Mouse (Mus musculus): ENCODE measurements around the gene Tmem97.
"Not testable (repeated sequence)": the region's sequence is repeated elsewhere in the genome, so short reads cannot be mapped to it uniquely, and the experiment has no call there.

Gene Tmem97

GRCm38 (mm10) chr11:78550168-78551058 lies at the start of gene Tmem97:
TSS of gene Tmem97 (minus strand) at chr11:78550777.
- DNase-seq (ENCODE audit: low spot score): peak; percentile 96

GRCm38 (mm10) chr11:78600051-78600450 lies 49.5 kb upstream of the Tmem97 start:
- DNase-seq (ENCODE audit: low spot score): no peak

GRCm38 (mm10) chr11:78598763-78599415 lies 48.3 kb upstream of the Tmem97 start:
- no peak for DNase-seq (ENCODE audit: low spot score)

DNA sequence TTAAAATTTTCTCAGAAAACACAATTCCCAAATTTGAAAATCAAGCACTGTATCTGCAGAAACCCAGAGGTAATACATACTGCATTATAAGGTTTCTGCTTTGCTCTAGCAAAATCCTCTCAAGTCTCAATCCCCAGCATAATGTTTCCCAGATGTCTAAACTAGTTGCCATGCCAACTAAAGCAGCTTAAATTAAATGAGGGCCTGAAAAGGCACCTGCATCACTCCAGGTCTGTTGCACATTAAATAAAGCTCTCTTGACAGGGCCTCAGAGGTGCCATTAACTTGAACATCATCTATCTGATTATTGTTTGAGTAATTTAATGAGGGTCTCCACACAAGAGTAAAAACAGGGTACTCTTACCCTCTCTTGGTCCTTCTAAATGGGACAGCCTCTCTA lies 46.2 kb upstream of the Tmem97 start:
- no peak for DNase-seq (ENCODE audit: low spot score)

GRCm38 (mm10) chr11:78595773-78596172 lies 45.2 kb upstream of the Tmem97 start:
- no peak for DNase-seq (ENCODE audit: low spot score)

DNA sequence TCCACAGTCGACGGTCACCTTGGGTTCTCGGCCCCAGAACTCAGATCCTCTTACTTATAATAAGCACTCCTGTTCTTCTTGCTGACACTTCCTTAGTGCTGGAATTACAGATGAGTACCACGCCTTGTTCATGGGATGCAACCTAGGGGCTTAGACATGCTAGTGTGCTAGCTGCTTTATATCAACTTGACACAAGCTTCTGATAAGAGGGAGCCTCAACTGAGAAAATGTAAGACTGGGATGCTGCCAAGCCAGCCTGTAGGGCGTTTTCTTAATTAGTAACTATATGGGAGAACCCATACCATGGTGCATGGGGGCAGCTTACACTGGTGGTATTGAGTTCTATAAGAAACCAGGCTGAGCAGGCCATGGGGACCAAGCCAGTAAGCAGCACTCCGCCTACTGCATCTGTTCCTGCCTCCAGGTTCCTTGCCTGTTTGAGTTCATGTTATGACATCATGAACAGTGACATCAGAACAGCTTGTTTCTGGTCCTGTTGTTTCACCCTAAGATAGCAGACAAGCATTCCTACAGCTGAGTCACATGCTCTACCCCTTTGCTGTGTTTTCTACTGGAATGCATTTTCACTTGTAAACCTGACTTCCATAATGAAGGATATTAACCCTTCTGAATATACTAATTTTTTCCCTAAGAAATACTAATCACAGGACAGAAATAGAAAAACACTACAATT lies 43.8 kb upstream of the Tmem97 start:
- no peak for DNase-seq (ENCODE audit: low spot score)

DNA sequence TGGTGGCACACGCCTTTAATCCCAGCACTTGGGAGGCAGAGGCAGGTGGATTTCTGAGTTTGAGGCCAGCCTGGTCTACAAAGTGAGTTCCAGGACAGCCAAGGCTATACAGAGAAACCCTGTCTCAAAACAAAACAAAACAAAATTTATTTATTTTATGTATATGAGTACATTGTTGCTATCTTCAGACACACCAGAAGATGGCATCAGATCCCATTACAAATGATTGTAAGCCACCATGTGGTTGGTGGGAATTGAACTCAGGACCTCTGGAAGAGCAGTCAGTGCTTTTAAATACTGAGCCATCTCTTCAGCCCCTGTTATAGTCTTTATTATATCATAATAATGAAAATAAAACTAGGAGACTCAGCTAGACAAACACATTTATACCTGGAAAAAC lies 37.1 kb upstream of the Tmem97 start:
- DNase-seq (ENCODE audit: low spot score): not testable (repeated sequence)

- no peak for DNase-seq (ENCODE audit: low spot score)
These were observed 35.5 kb upstream of the Tmem97 start for GRCm38 (mm10) chr11:78586099-78586498.

GRCm38 (mm10) chr11:78582848-78583247 lies 32.3 kb upstream of the Tmem97 start:
- no peak for DNase-seq (ENCODE audit: low spot score)

- no peak for DNase-seq (ENCODE audit: low spot score)
These were observed 24.4 kb upstream of the Tmem97 start for GRCm38 (mm10) chr11:78574975-78575374.

- DNase-seq (ENCODE audit: low spot score): no peak
These were observed 24.0 kb upstream of the Tmem97 start for GRCm38 (mm10) chr11:78574536-78574935.

GRCm38 (mm10) chr11:78574031-78574430 lies 23.5 kb upstream of the Tmem97 start:
- DNase-seq (ENCODE audit: low spot score): not testable (repeated sequence)

DNA sequence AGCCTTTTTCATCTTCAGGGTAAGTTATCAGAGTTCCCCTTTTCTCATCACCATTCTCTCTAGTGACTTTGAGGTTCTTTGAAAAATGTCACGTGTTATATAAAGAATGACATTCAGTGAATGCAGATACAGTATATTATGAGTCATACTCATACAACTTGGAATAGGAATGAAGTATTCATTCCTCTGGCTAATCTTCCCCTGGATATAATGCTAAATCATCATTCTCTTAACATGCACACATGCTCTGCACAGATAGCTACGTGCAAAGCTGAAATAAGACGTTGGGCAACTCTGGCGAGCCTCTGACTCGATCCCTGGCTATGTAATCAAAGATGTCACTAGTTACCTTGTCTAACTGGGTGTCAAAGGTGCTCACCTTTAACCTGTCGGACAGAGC lies 21.3 kb upstream of the Tmem97 start:
- DNase-seq (ENCODE audit: low spot score): no peak

DNA sequence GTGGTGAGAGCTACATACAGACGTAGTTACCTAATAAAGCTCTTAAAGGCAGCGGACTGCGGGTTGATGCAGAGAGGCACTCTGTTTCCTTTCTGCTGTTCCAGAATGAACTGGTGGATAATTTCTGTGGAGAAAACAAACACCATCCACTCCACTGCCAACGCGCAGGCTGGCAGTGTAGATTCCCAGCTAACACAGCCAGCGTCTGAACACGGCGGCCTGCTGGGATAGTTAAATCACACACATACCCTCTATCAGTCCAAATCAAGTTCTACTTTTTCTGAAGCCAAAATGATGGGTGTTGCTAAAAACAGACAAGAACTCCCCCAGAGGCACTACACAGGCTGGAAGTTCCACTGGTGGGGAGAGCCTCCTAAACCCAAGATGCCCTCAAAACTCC lies 20.9 kb upstream of the Tmem97 start:
- DNase-seq (ENCODE audit: low spot score): no peak

GRCm38 (mm10) chr11:78569806-78570205 lies 19.2 kb upstream of the Tmem97 start:
- DNase-seq (ENCODE audit: low spot score): no peak

GRCm38 (mm10) chr11:78568827-78569226 lies 18.2 kb upstream of the Tmem97 start:
- no peak for DNase-seq (ENCODE audit: low spot score)

- DNase-seq (ENCODE audit: low spot score): no peak
These were observed 17.0 kb upstream of the Tmem97 start for GRCm38 (mm10) chr11:78567614-78568013.

DNA sequence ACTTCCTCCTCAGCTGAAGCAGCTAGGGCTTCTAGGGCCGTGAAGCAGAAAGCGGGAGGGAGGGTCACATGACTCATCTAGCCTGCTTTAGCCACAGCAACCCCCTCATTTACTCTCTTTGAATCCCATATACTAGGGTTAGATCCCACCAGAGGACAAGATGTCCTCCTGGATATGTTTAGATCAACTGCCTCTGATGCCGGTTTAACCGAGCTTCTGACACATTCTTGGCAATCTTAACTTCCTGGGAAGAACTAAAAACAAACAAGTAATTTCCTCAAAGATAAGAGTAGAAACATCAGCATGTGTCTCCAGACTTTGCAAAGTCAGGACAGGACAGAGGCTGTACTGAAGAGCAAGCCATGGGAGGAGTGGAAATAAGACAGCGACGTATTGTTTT lies 16.2 kb upstream of the Tmem97 start:
- DNase-seq (ENCODE audit: low spot score): no peak

- DNase-seq (ENCODE audit: low spot score): peak; percentile 80
These were observed 9.9 kb upstream of the Tmem97 start for GRCm38 (mm10) chr11:78560447-78560846.

GRCm38 (mm10) chr11:78557241-78557640 lies 6.7 kb upstream of the Tmem97 start:
- no peak for DNase-seq (ENCODE audit: low spot score)

- DNase-seq (ENCODE audit: low spot score): no peak
These were observed 5.5 kb upstream of the Tmem97 start for GRCm38 (mm10) chr11:78556070-78556469.

DNA sequence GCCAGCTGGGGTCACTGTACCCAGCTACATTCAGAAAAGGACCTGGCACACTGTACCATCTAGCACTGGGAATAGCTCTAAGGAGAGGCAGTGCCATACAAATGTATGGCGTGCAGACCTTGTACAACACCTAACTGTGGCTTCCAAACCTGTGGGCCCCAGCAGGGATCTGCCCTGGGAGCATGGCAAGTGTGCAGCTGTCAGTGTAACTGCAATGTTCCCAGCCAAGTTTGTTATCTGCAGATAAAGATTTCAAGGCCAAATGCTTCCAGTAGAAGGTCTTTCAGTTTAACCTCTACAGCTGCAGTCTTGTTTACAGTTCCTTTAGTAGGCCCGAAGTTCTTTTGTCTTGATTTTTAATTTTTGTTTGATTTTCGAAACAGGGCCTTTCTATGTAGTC lies 5.0 kb upstream of the Tmem97 start:
- DNase-seq (ENCODE audit: low spot score): no peak

DNA sequence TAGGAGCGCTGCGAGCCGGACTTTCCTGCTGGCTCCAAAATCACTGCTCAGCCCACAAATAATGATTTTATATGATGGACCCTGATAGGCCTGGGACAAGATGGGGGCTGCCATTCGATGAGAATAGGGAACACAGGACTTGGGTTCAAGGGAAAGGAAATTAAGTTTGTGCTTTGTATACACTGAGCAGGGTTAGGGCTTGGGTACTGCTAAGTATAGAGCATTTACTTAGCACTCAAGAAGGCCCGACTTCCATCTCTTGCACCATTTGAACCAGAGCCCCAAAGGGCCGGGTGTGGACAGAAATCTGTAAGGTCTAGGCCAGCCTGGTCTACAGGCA lies 452 bp upstream of the Tmem97 start:
- DNase-seq (ENCODE audit: low spot score): no peak

All from testis, postnatal 10 days (tissue).